Comparison of ENCODE assay signal across 1 mouse cellular context in the genomic region with DNA sequence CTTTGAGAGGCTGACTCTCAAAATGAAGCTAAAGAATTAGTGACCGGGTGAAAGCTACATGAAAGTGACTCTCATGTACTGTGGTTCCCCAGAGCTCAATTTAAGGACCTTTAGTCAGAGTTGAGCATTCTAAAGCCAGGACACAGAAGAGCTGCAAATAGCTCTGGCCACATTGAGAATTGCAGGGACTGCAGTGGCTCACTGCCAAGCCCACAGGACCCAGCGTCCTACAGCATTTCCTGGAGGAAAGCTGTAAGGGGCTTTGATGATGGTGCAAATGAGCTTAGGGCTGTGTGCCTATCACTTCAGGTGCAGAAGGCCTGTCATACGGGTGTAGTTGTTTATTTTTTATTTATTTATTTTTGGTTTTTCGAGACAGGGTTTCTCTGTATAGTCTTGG.
TF ChIP-seq lines count a peak whose summit lies in the region.

No protein-coding gene starts in this region.

TF ChIP-seq in MEL, 35 proteins besides CTCF, POLR2A, EP300 and RAD21:
- TF ChIP-seq MXI1 (IDR thresholded peaks at IDR 0.05; ENCODE audit: low read depth, low read length) = no peak
- TF ChIP-seq JUND (IDR thresholded peaks at IDR 0.05; ENCODE audit: low read depth, low read length) = no peak
- TF ChIP-seq POLR2AphosphoS2 (IDR thresholded peaks at IDR 0.05; ENCODE audit: low read length) = 0 out of 2 replicates have a peak, but pooled peaks have one; percentile 27
TF ChIP-seq in MEL: peak in this region for 1.
